Mouse (Mus musculus) stomach, embryonic 14.5 days (tissue): Measurements from ENCODE around the gene Mab21l3. TPM values are rescaled to one million over a fixed set of nuclear protein-coding genes. Genes with fewer than 3 reads are reported as not detected.

Experiments used
- ATAC-seq: fragments of 200-750 bp; cut with Nextera tagmentation; 2 replicates; pipeline ENCODE4 v1.8.0; 2017; ENCODE audit warnings: low read depth, moderate TSS enrichment; ENCODE audit not compliant: insufficient number of reproducible peaks, insufficient read depth, low FRiP score
- H3K27ac ChIP-seq: fragments of 300-500 bp; sonication (generic); 2 replicates; pipeline ENCODE4 v1.5.1; 2014; ENCODE audit warnings: mild to moderate bottlenecking, low read length, moderate library complexity, mixed read lengths
- H3K27me3 ChIP-seq: fragments of 300-500 bp; sonication (generic); 2 replicates; pipeline ENCODE4 v1.6.1; 2014; ENCODE audit warnings: low read length, control low read depth, mixed read lengths; ENCODE audit not compliant: control insufficient read depth, insufficient read depth
- H3K36me3 ChIP-seq: fragments of 300-500 bp; sonication (generic); 2 replicates; pipeline ENCODE4 v1.6.1; 2014; ENCODE audit warnings: mild to moderate bottlenecking, control low read depth, low read length, moderate library complexity, mixed read lengths; ENCODE audit not compliant: control insufficient read depth, insufficient read depth
- H3K4me1 ChIP-seq: fragments of 300-500 bp; sonication (generic); 2 replicates; pipeline ENCODE4 v1.6.1; 2014; ENCODE audit warnings: low read length, control low read depth, mixed read lengths; ENCODE audit not compliant: control insufficient read depth, insufficient read depth
- H3K4me2 ChIP-seq: fragments of 300-500 bp; sonication (generic); replicated peaks from 2 replicates; pipeline ENCODE4 v1.6.1; 2014; ENCODE audit warnings: low read depth, low read length, control low read depth
- H3K4me3 ChIP-seq: fragments of 300-500 bp; sonication (generic); 2 replicates; pipeline ENCODE4 v1.5.1; 2014; ENCODE audit warnings: low read depth, low read length, control low read depth
- H3K9ac ChIP-seq: fragments of 300-500 bp; sonication (generic); replicated peaks from 2 replicates; pipeline ENCODE4 v1.6.1; 2014; ENCODE audit warnings: low read depth, mild to moderate bottlenecking, control low read depth, low read length, moderate library complexity, mixed read lengths
- H3K9me3 ChIP-seq: fragments of 300-500 bp; sonication (generic); 2 replicates; pipeline ENCODE4 v1.6.1; 2016; ENCODE audit warnings: low read depth, low read length, control low read depth; ENCODE audit not compliant: control insufficient read depth
- WGBS: fragments of 180-500 bp; shearing (Covaris S2); extraction: QIAGEN DNeasy Blood & Tissue Kit; methylation state at CpG from one replicate; pipeline ENCODE4 v1.1.7; 2014; 5-methylcytosine and 5-hydroxymethylcytosine counted together
- polyA plus RNA-seq: library from polyadenylated mRNA; unstranded; fragments of >200 nt; fragmentation: Nextera tagmentation; extraction: Ambion mirVana; gene quantifications from 2 replicates; pipeline ENCODE4 v1.2.1, GENCODE M21; 2014

The Mab21l3 gene
- polyA plus RNA-seq, 1 experiment from 2014 or later = 0.69 TPM

- no peak for ATAC-seq
- Histone ChIP-seq H3K27ac (no peak overlapping the region), H3K4me2 (no peak overlapping the region), H3K9ac (no peak overlapping the region), H3K9me3 (no peaks in the 10 kb centered on the region), H3K4me3 (no peak overlapping the region), H3K4me1 (no peaks in the 10 kb centered on the region), H3K27me3 (no peaks in the 10 kb centered on the region), H3K36me3 (no peaks in the 10 kb centered on the region; the same call in 1 of the 2 replicates)
- 92% methylated on average over 7 of the region's 7 CpGs for WGBS
Measured at GRCm38 (mm10) chr3:101859740-101860139, 11.0 kb upstream of the Mab21l3 start.

- Histone ChIP-seq H3K4me3 (no peak overlapping the region), H3K27ac (no peak overlapping the region), H3K9me3 (no peaks in the 10 kb centered on the region), H3K27me3 (no peaks in the 10 kb centered on the region), H3K36me3 (no peaks in the 10 kb centered on the region; the same call in 1 of the 2 replicates), H3K4me2 (no peak overlapping the region), H3K9ac (no peak overlapping the region), H3K4me1 (no peaks in the 10 kb centered on the region)
- ATAC-seq = no peak
- 78% methylated on average over 1 of the region's 1 CpGs for WGBS
Measured at GRCm38 (mm10) chr3:101854075-101854474, 5.3 kb upstream of the Mab21l3 start.

DNA sequence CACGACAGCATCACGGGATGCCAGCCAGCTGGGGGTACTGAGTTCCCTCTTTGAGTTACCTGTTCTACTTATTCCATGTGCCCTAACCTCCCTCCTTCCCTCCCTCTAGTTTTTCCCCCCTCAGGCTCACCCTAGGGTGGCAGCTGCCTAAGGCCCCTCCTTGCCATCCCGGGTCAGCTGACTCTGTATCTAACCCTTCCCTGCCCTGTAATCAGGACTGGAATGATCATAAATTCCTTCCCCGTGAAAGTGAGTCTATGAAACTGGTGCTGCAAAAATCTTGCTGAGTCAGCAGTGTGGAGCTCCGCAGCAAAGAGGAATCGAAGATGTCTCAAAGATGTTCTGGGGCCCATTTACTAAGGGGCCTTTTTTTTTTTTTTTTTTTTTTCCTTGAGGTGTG, 2.6 kb upstream of the Mab21l3 start:
- no peak for ATAC-seq
- Histone ChIP-seq H3K36me3 (no peaks in the 10 kb centered on the region), H3K4me2 (no peak overlapping the region), H3K4me1 (no peaks in the 10 kb centered on the region), H3K27ac (no peak overlapping the region), H3K9ac (no peak overlapping the region), H3K4me3 (no peak overlapping the region), H3K9me3 (no peaks in the 10 kb centered on the region), H3K27me3 (no peaks in the 10 kb centered on the region)
- 60% methylated on average over 6 of the region's 6 CpGs for WGBS

GRCm38 (mm10) chr3:101846096-101846495, 2.7 kb downstream of the Mab21l3 start:
- Histone ChIP-seq H3K4me2 (no peak overlapping the region), H3K36me3 (no peaks in the 10 kb centered on the region), H3K9ac (no peak overlapping the region), H3K4me1 (no peaks in the 10 kb centered on the region), H3K4me3 (no peak overlapping the region), H3K9me3 (no peaks in the 10 kb centered on the region), H3K27me3 (no peaks in the 10 kb centered on the region), H3K27ac (no peak overlapping the region)
- ATAC-seq = no peak
- 44% methylated on average over 4 of the region's 4 CpGs for WGBS

GRCm38 (mm10) chr3:101842372-101843094, 6.2 kb downstream of the Mab21l3 start:
- Histone ChIP-seq H3K9ac (no peak overlapping the region), H3K4me2 (no peak overlapping the region), H3K27me3 (no peaks in the 10 kb centered on the region), H3K4me3 (no peak overlapping the region), H3K4me1 (no peaks in the 10 kb centered on the region), H3K27ac (no peak overlapping the region), H3K9me3 (no peaks in the 10 kb centered on the region), H3K36me3 (no peaks in the 10 kb centered on the region)
- 65% methylated on average over 7 of the region's 7 CpGs for WGBS
- ATAC-seq = no peak

DNA sequence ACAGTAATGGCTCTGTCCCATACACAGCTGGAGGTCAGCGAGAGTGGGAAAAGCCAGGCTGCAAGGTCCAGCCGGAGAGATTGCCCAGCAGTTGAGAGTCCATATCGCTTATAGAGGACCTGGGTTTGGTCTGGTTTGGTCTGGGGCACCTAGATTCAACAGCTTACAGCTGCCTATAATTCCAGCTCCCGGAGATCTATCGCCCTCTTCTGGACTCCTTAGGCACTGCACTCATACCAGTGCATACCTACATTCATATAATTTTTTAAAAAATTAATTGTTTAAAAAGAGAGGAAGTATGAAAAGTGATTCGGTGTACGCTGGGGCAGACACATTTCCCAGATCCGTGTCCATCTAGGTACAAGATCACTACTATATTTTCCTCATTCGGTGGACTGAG, 9.4 kb downstream of the Mab21l3 start:
- H3K9me3 ChIP-seq = no peaks in the 10 kb centered on the region
- H3K36me3 ChIP-seq = no peaks in the 10 kb centered on the region
- H3K27ac ChIP-seq = no peak overlapping the region
- no peak overlapping the region for H3K9ac ChIP-seq
- 85% methylated on average over 9 of the region's 9 CpGs for WGBS
- H3K4me3 ChIP-seq = no peak overlapping the region
- H3K27me3 ChIP-seq = no peaks in the 10 kb centered on the region
- H3K4me1 ChIP-seq = peaks cover 5% of the 10 kb centered on the region; the same call in 1 of the 2 replicates
- no peak overlapping the region for H3K4me2 ChIP-seq
- no peak for ATAC-seq

DNA sequence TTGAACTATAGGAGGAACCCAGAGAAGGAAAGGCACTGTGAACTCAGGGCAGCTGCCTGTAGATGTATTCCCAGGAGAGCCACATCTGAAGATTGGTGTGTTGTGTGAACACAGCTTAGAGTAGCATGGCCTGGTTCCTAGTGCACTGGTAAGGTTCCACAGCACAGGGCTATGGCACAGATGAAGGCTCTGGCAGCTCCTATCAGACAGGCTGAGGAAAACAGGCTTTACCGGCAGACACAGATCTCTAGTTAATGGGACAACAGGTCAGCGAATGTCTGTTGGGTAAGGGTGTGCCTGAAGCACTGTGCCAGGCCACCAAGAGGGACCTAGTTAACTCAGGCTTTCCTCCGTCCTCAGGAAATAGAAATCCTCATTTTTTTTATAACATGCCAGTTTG, 11.8 kb downstream of the Mab21l3 start:
- H3K36me3 ChIP-seq = no peaks in the 10 kb centered on the region
- H3K4me2 ChIP-seq = no peak overlapping the region
- 84% methylated on average over 3 of the region's 3 CpGs for WGBS
- H3K27me3 ChIP-seq = no peaks in the 10 kb centered on the region
- H3K4me1 ChIP-seq = peaks cover 8% of the 10 kb centered on the region; the same call in 1 of the 2 replicates
- H3K27ac ChIP-seq = no peak overlapping the region
- H3K4me3 ChIP-seq = no peak overlapping the region
- H3K9me3 ChIP-seq = no peaks in the 10 kb centered on the region
- ATAC-seq = no peak
- H3K9ac ChIP-seq = no peak overlapping the region

- peak overlapping the region; percentile 39; the same call in 1 of the 2 replicates for H3K27ac ChIP-seq
- H3K36me3 ChIP-seq = no peaks in the 10 kb centered on the region
- WGBS = 71% methylated on average over 5 of the region's 5 CpGs
- no peak overlapping the region for H3K9ac ChIP-seq
- peaks cover 12% of the 10 kb centered on the region; the same call in 1 of the 2 replicates for H3K4me1 ChIP-seq
- no peak for ATAC-seq
- H3K4me3 ChIP-seq = 0 out of 2 replicates have a peak overlapping the region, but pooled peaks have one; percentile 11
- H3K27me3 ChIP-seq = no peaks in the 10 kb centered on the region
- no peaks in the 10 kb centered on the region for H3K9me3 ChIP-seq
- H3K4me2 ChIP-seq = peak overlapping the region; percentile 44
Measured at GRCm38 (mm10) chr3:101836532-101836931, 12.2 kb downstream of the Mab21l3 start.
